8 mouse cellular contexts compared by ENCODE assay signal in genomic region chr11:95712085-95712562, GRCm38 (mm10). TPM values are rescaled to one million over a fixed set of nuclear protein-coding genes. Genes with fewer than 3 reads are reported as not detected.
DNase-seq lines count a peak whose midpoint lies in the region; ATAC-seq and TF ChIP-seq lines count a peak whose summit lies in the region.

No protein-coding gene starts in this region.

- no peaks in the 10 kb centered on the region for H3K27me3 ChIP-seq in kidney, embryonic 15.5 days
- no peaks in the 10 kb centered on the region for H3K27me3 ChIP-seq in liver, postnatal 0 days (ENCODE audit: insufficient read depth, low read length)
- no peaks in the 10 kb centered on the region for H3K27me3 ChIP-seq in neural tube, embryonic 14.5 days (ENCODE audit: control insufficient read depth, insufficient read depth, low read length)

- H3K4me3 ChIP-seq in kidney, embryonic 15.5 days (replicated peaks) = peak overlapping the region; percentile 92
- H3K4me3 ChIP-seq in liver, postnatal 0 days (ENCODE audit: low read depth, low read length) = peak overlapping the region; percentile 91
- peak overlapping the region; percentile 95 for H3K4me3 ChIP-seq in neural tube, embryonic 14.5 days (ENCODE audit: low read depth, low read length)

- H3K4me1 ChIP-seq in kidney, embryonic 15.5 days = peaks cover 34% of the 10 kb centered on the region
- peaks cover 29% of the 10 kb centered on the region for H3K4me1 ChIP-seq in liver, postnatal 0 days (ENCODE audit: insufficient read depth)
- peaks cover 28% of the 10 kb centered on the region for H3K4me1 ChIP-seq in neural tube, embryonic 14.5 days (ENCODE audit: control insufficient read depth, insufficient read depth, low read length)

- H3K27ac ChIP-seq in kidney, embryonic 15.5 days = peak overlapping the region; percentile 98
- H3K27ac ChIP-seq in liver, postnatal 0 days (ENCODE audit: low read depth) = peak overlapping the region; percentile 99
- peak overlapping the region; percentile 97 for H3K27ac ChIP-seq in neural tube, embryonic 14.5 days (ENCODE audit: low read depth, low read length)

- no peak for TF ChIP-seq CTCF in liver, postnatal 0 days (IDR thresholded peaks at IDR 0.05; ENCODE audit: low read depth)

- DNase-seq in spleen, adult 18-20 months = peak; percentile 37 to 43
- no peak for DNase-seq in spleen, postnatal 14 days (ENCODE audit: low spot score in 2 of 2)
- DNase-seq in brain, adult 2 months (ENCODE audit: low read depth, low spot score) = peak; percentile 76
- DNase-seq in heart, adult 8-10 months (ENCODE audit: low spot score) = peak; percentile 39
- peak; percentile 69 for DNase-seq in liver, postnatal 0 days
- DNase-seq in ovary, postnatal 36 days (ENCODE audit: low spot score) = no peak

- no peaks in the 10 kb centered on the region for H3K9me3 ChIP-seq in kidney, embryonic 15.5 days (replicated peaks)
- no peaks in the 10 kb centered on the region for H3K9me3 ChIP-seq in liver, postnatal 0 days (ENCODE audit: low read length)
- H3K9me3 ChIP-seq in neural tube, embryonic 14.5 days (ENCODE audit: control insufficient read depth, low read length) = no peaks in the 10 kb centered on the region

- WGBS in kidney, embryonic 15.5 days = 28% methylated on average over 12 of the region's 12 CpGs
- 1% methylated on average over 12 of the region's 12 CpGs for WGBS in liver, postnatal 0 days (ENCODE audit: insufficient replicate concordance)
- 32% methylated on average over 12 of the region's 12 CpGs for WGBS in neural tube, embryonic 14.5 days

- no peak for TF ChIP-seq EP300 in liver, postnatal 0 days (IDR thresholded peaks at IDR 0.05; ENCODE audit: low read depth)

- ATAC-seq in kidney, embryonic 15.5 days (replicated peaks; ENCODE audit: low FRiP score) = 0 out of 2 replicates have a peak, but pooled peaks have one; percentile 20
- peak; percentile 16; the same call in 1 of the 2 replicates for ATAC-seq in liver, postnatal 0 days
- ATAC-seq in neural tube, embryonic 14.5 days (ENCODE audit: low read depth) = no peak; the same call in 1 of the 2 replicates

- H3K4me2 ChIP-seq in kidney, embryonic 15.5 days = peak overlapping the region; percentile 81
- H3K4me2 ChIP-seq in liver, postnatal 0 days (ENCODE audit: low read depth, low read length) = peak overlapping the region; percentile 98
- peak overlapping the region; percentile 69 for H3K4me2 ChIP-seq in neural tube, embryonic 14.5 days (ENCODE audit: low read depth, low read length)

- no peaks in the 10 kb centered on the region for H3K36me3 ChIP-seq in kidney, embryonic 15.5 days
- no peaks in the 10 kb centered on the region for H3K36me3 ChIP-seq in liver, postnatal 0 days (replicated peaks; ENCODE audit: insufficient read depth, low read length)
- H3K36me3 ChIP-seq in neural tube, embryonic 14.5 days (ENCODE audit: control insufficient read depth, insufficient read depth, low read length) = no peaks in the 10 kb centered on the region

- H3K9ac ChIP-seq in kidney, embryonic 15.5 days = peak overlapping the region; percentile 97
- peak overlapping the region; percentile 99 for H3K9ac ChIP-seq in liver, postnatal 0 days (replicated peaks)
- H3K9ac ChIP-seq in neural tube, embryonic 14.5 days (replicated peaks; ENCODE audit: low read depth, low read length) = peak overlapping the region; percentile 98

RNA-seq across cellular contexts. Expression of gene Zfp652, which starts 0.3 kb away (rescaled TPM):
- total RNA-seq in heart, adult 8-10 months (2022) = 10 to 100 TPM; 49.0 to 60.2 (median 53.5) TPM
- 22.3 and 23.1 TPM in 2 replicates for polyA plus RNA-seq in kidney, embryonic 15.5 days (2015; fragmentation: Nextera tagmentation; extraction: Ambion mirVana)
- polyA plus RNA-seq in liver, postnatal 0 days (2015; fragmentation: Nextera tagmentation; extraction: Ambion mirVana) = 5.0 and 5.6 TPM in 2 replicates
- polyA plus RNA-seq in neural tube, embryonic 14.5 days (2014; fragmentation: Nextera tagmentation; extraction: Ambion mirVana) = 12.9 and 14.0 TPM in 2 replicates

RNA-seq across cellular contexts. Expression of gene B130006D01Rik, which starts 11.3 kb away (rescaled TPM):
- under 1 TPM; 0.32 to 0.57 (median 0.42) TPM for total RNA-seq in heart, adult 8-10 months (2022)
- polyA plus RNA-seq in kidney, embryonic 15.5 days (2015; fragmentation: Nextera tagmentation; extraction: Ambion mirVana) = 1.3 and 1.6 TPM in 2 replicates
- 0.18 and 0.31 TPM in 2 replicates for polyA plus RNA-seq in liver, postnatal 0 days (2015; fragmentation: Nextera tagmentation; extraction: Ambion mirVana)
- polyA plus RNA-seq in neural tube, embryonic 14.5 days (2014; fragmentation: Nextera tagmentation; extraction: Ambion mirVana) = 1.4 and 2.5 TPM in 2 replicates

RNA-seq across cellular contexts. Expression of gene Phb, which starts 45.4 kb away (rescaled TPM):
- total RNA-seq in heart, adult 8-10 months (2022) = 100 to 1,000 TPM; 379 to 441 (median 399) TPM
- polyA plus RNA-seq in kidney, embryonic 15.5 days (2015; fragmentation: Nextera tagmentation; extraction: Ambion mirVana) = 270 and 290 TPM in 2 replicates
- 236 and 246 TPM in 2 replicates for polyA plus RNA-seq in liver, postnatal 0 days (2015; fragmentation: Nextera tagmentation; extraction: Ambion mirVana)
- 183 and 185 TPM in 2 replicates for polyA plus RNA-seq in neural tube, embryonic 14.5 days (2014; fragmentation: Nextera tagmentation; extraction: Ambion mirVana)

Comparison
In these comparisons a context has a peak if more than half of its experiments do, and no peak if none do; other contexts are left out.
1. DNase-seq: peak in spleen, adult 18-20 months (2 of 2), brain, adult 2 months (single experiment), heart, adult 8-10 months (single experiment) and liver, postnatal 0 days (single experiment); none in spleen, postnatal 14 days (0 of 2) and ovary, postnatal 36 days (single experiment).
2. Peak in every context shown above with its lines, with median percentiles within 50 percentile points of each other: H3K27ac ChIP-seq, H3K4me2 ChIP-seq, H3K4me3 ChIP-seq and H3K9ac ChIP-seq.